Mouse (Mus musculus) myocyte (in vitro differentiated cells): ENCODE results near the gene Nlrp14. TPM values are rescaled to one million over a fixed set of nuclear protein-coding genes. Genes with fewer than 3 reads are reported as not detected.
"Not testable (repeated sequence)": the region's sequence is repeated elsewhere in the genome, so short reads cannot be mapped to it uniquely, and the experiment has no call there.

ENCODE experiments used
- H3K27me3 ChIP-seq: one replicate; pipeline ENCODE4 v1.6.1; 2011; ENCODE audit not compliant: control insufficient read depth, insufficient read depth, insufficient read length
- H3K36me3 ChIP-seq: one replicate; pipeline ENCODE4 v1.6.1; 2011; ENCODE audit not compliant: control insufficient read depth, insufficient read depth
- H3K4me2 ChIP-seq: one replicate; pipeline ENCODE4 v1.6.1; 2011; ENCODE audit warnings: low read depth, control low read depth
- H3K4me3 ChIP-seq: one replicate; pipeline ENCODE4 v1.5.1; 2011; ENCODE audit warnings: mild to moderate bottlenecking, control low read depth, moderate library complexity
- H3K79me2 ChIP-seq: one replicate; pipeline ENCODE4 v1.6.1; 2011; ENCODE audit not compliant: control insufficient read depth, insufficient read depth
- H3ac ChIP-seq: one replicate; pipeline ENCODE4 v1.6.1; 2011; ENCODE audit not compliant: control insufficient read depth, insufficient read length
- CEBPB ChIP-seq: IDR thresholded peaks from 2 replicates; pipeline ENCODE4 v1.6.1; 2011; ENCODE audit warnings: mild to moderate bottlenecking, moderate library complexity; ENCODE audit not compliant: poor library complexity, insufficient read depth, severe bottlenecking
- E2F4 ChIP-seq: IDR thresholded peaks from one replicate; pipeline ENCODE4 v1.6.1; 2011; ENCODE audit warnings: mild to moderate bottlenecking, control low read depth, moderate library complexity; ENCODE audit not compliant: insufficient read depth
- MAX ChIP-seq: IDR thresholded peaks from one replicate; pipeline ENCODE4 v1.6.1; 2011; ENCODE audit warnings: low read depth, mild to moderate bottlenecking, control low read depth
- MYOD1 ChIP-seq, 3 experiments: IDR thresholded peaks; one replicate each; pipeline ENCODE4 v1.6.1; 2011; ENCODE audit warnings: control low read depth in 2 of 3, low read depth in 2 of 3, mild to moderate bottlenecking in 2 of 3, moderate library complexity in 1 of 3; ENCODE audit not compliant: insufficient read length in 2 of 3, control insufficient read depth in 1 of 3
- MYOG ChIP-seq, 3 experiments: IDR thresholded peaks; one replicate each; pipeline ENCODE4 v1.6.1; 2011; ENCODE audit warnings: control low read depth in 2 of 3, low read depth in 2 of 3, mild to moderate bottlenecking in 2 of 3; ENCODE audit not compliant: insufficient read length in 2 of 3, control insufficient read depth in 1 of 3, insufficient read depth in 1 of 3
- POLR2A ChIP-seq: IDR thresholded peaks from one replicate; pipeline ENCODE4 v1.6.1; 2011; ENCODE audit warnings: low read depth, mild to moderate bottlenecking, control low read depth, moderate library complexity; ENCODE audit not compliant: insufficient read length
- POLR2AphosphoS2 ChIP-seq: IDR thresholded peaks from one replicate; pipeline ENCODE4 v1.6.1; 2011; ENCODE audit warnings: low read depth, control low read depth; ENCODE audit not compliant: insufficient read length
- REST ChIP-seq: IDR thresholded peaks from one replicate; pipeline ENCODE4 v1.6.1; 2011; ENCODE audit warnings: mild to moderate bottlenecking, control low read depth, moderate library complexity; ENCODE audit not compliant: insufficient read depth, insufficient read length
- SRF ChIP-seq: IDR thresholded peaks from one replicate; pipeline ENCODE4 v1.6.1; 2011; ENCODE audit warnings: low read depth; ENCODE audit not compliant: control insufficient read depth, insufficient read length
- TCF12 ChIP-seq: IDR thresholded peaks from one replicate; pipeline ENCODE4 v1.6.1; 2011; ENCODE audit warnings: mild to moderate bottlenecking, control low read depth; ENCODE audit not compliant: poor library complexity, insufficient read depth, severe bottlenecking
- TCF3 ChIP-seq: IDR thresholded peaks from one replicate; pipeline ENCODE4 v1.6.1; 2011; ENCODE audit warnings: low read depth, control low read depth; ENCODE audit not compliant: insufficient read length
- USF1 ChIP-seq: IDR thresholded peaks from one replicate; pipeline ENCODE4 v1.6.1; 2011; ENCODE audit warnings: low read depth, mild to moderate bottlenecking, control low read depth, moderate library complexity
- polyA plus RNA-seq: library from polyadenylated mRNA; unstranded; fragments of >200 nt; fragmentation: generic; extraction: Trizol; gene quantifications from one replicate; pipeline ENCODE4 v1.2.1, GENCODE M21; 2012; ENCODE audit warnings: missing spikeins

The Nlrp14 gene
- not detected for polyA plus RNA-seq

DNA sequence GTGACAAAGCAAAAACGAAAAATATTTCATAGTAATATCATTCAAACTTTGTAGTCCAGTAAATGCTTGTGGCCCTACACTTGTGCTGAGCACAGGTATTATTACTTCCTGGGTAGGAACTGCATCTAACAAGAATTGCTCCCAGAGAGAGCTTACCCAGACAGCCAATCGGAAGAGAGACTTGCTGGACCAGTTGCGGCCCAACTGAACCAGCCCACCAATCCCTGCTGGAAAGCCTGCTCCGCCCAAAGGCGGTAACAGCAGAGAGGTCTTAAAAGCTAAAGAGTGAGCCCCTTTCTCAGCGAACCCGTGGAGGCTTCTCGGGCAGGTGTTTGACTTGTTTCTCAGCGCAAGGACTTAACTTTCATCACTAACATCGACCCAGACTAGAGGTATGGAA lies at the start of gene Nlrp14:
Nlrp14 (plus strand) TSS at position 301 of the 400 bp plus-strand sequence.
- Histone ChIP-seq H3ac (no peak within 1 kb of the TSS), H3K4me2 (no peak within 1 kb of the TSS), H3K79me2 (no peaks in the 10 kb centered on the region), H3K4me3 (no peak within 1 kb of the TSS), H3K27me3 (no peaks in the 10 kb centered on the region), H3K36me3 (no peaks in the 10 kb centered on the region)
- TF ChIP-seq USF1 (no peak), MYOG (IDR thresholded peaks at IDR 0.05; ENCODE audit: control insufficient read depth in 1 of 3, insufficient read depth in 1 of 3, insufficient read length in 2 of 3, low read depth in 2 of 3) (no peak)

- H3K4me3 ChIP-seq, H3K36me3 ChIP-seq: not testable (repeated sequence)
These were observed 35.8 kb upstream of the Nlrp14 start, which contains the start of gene Olfr715 for GRCm38 (mm10) chr7:107130983-107131382. Gene Olfr715 (minus strand): TSS chr7:107131083.

GRCm38 (mm10) chr7:107138027-107138426 lies 28.8 kb upstream of the Nlrp14 start, which contains the start of gene Olfr716:
Gene Olfr716 (plus strand): TSS chr7:107138327.
- not testable (repeated sequence) for H3K4me2 ChIP-seq, H3K27me3 ChIP-seq, H3ac ChIP-seq, H3K36me3 ChIP-seq, H3K4me3 ChIP-seq, H3K79me2 ChIP-seq

More at GRCm38 (mm10) chr7:107130983-107131382, 35.8 kb upstream of the Nlrp14 start, which contains the start of gene Olfr715:
- H3ac ChIP-seq, H3K79me2 ChIP-seq, H3K4me2 ChIP-seq, H3K27me3 ChIP-seq: not testable (repeated sequence)

DNA sequence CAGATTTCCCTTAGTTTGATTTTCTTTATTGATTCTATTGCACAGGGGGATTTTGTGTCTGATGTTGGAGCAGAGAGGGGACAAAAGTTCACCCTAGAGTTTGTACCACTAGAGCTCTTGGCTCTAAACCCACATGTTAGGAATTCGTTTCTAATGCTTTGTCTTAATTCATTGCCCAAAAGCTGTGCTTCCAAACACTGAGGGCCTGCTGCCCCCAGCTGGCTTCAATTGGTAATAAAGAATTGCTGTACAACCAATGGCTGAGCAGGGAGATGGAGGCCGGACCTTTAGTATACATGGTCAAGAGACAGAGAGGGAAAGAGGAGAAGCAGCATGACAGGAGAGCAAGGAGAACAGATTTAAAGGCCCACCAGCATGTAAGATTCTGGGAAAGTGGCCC lies 13.6 kb downstream of the Nlrp14 start:
- H3K4me2 ChIP-seq, result no peak overlapping the region

DNA sequence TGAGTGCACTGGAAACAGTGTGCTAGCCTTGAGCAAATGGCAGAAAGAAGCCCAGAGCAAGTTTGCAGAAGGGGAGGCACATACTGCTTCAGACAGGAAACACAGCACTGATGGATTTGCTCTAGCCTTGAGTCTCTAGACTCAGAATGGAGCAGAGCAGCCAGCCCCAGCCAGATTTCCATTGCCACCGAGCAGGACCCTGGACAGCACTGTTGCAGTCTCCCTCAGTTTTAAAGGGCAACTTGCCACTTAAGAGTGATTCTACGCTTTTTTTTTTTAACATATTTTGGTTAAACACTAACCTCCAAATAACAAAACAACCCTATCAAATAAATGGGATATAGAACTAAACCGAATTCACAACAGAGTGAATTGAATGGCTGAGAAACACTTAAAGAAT lies 35.0 kb downstream of the Nlrp14 start:
- H3K36me3 ChIP-seq, result no peaks in the 10 kb centered on the region
- H3K4me2 ChIP-seq, result no peak overlapping the region
- H3ac ChIP-seq, result no peak overlapping the region
- H3K4me3 ChIP-seq, result no peak overlapping the region
- TF ChIP-seq E2F4 (no peak), MYOD1 (IDR thresholded peaks at IDR 0.05; ENCODE audit: control insufficient read depth in 1 of 3, insufficient read length in 2 of 3, low read depth in 2 of 3) (no peak)
- no peaks in the 10 kb centered on the region for H3K79me2 ChIP-seq
- no peaks in the 10 kb centered on the region for H3K27me3 ChIP-seq

More for the DNA sequence above, 13.6 kb downstream of the Nlrp14 start:
- Histone ChIP-seq H3K79me2 (no peaks in the 10 kb centered on the region), H3K4me3 (no peak overlapping the region), H3ac (no peak overlapping the region), H3K27me3 (no peaks in the 10 kb centered on the region), H3K36me3 (no peaks in the 10 kb centered on the region)
- TF ChIP-seq REST, result no peak
- no peak for TF ChIP-seq MAX
- no peak for TF ChIP-seq TCF12
- no peak for TF ChIP-seq CEBPB
- no peak for TF ChIP-seq POLR2A
- TF ChIP-seq USF1, result no peak
- no peak for TF ChIP-seq TCF3
- no peak for TF ChIP-seq SRF
- no peak for TF ChIP-seq E2F4
- no peak for TF ChIP-seq POLR2AphosphoS2
- no peak for TF ChIP-seq MYOG (IDR thresholded peaks at IDR 0.05; ENCODE audit: control insufficient read depth in 1 of 3, insufficient read depth in 1 of 3, insufficient read length in 2 of 3, low read depth in 2 of 3)
- no peak for TF ChIP-seq MYOD1 (IDR thresholded peaks at IDR 0.05; ENCODE audit: control insufficient read depth in 1 of 3, insufficient read length in 2 of 3, low read depth in 2 of 3)

- H3K36me3 ChIP-seq, result no peaks in the 10 kb centered on the region
- H3K27me3 ChIP-seq, result no peaks in the 10 kb centered on the region
- H3ac ChIP-seq, result no peak overlapping the region
- H3K4me3 ChIP-seq, result no peak overlapping the region
- no peak overlapping the region for H3K4me2 ChIP-seq
- H3K79me2 ChIP-seq, result no peaks in the 10 kb centered on the region
- TF ChIP-seq MYOG (IDR thresholded peaks at IDR 0.05; ENCODE audit: control insufficient read depth in 1 of 3, insufficient read depth in 1 of 3, insufficient read length in 2 of 3, low read depth in 2 of 3) (no peak), CEBPB (no peak), POLR2A (no peak), POLR2AphosphoS2 (no peak), MAX (no peak), REST (no peak)
These were observed 41.1 kb downstream of the Nlrp14 start for GRCm38 (mm10) chr7:107207843-107208242.
